Mouse (Mus musculus) cerebellum, adult 2 months (tissue): ENCODE data around the gene Alg9. TPM values are rescaled to one million over a fixed set of nuclear protein-coding genes. Genes with fewer than 3 reads are reported as not detected.

Source experiments
- DNase-seq, 2 experiments: peaks; one replicate each; pipeline ENCODE4 v3.0.0; 2021
- H3K27ac ChIP-seq: fragments of 200-500 bp; 2 replicates; pipeline ENCODE4 v1.5.1; 2012; ENCODE audit warnings: low read length, control low read depth, inconsistent platforms; ENCODE audit not compliant: insufficient read depth
- H3K27me3 ChIP-seq: fragments of 200-500 bp; 2 replicates; pipeline ENCODE4 v1.6.1; 2012; ENCODE audit warnings: inconsistent platforms, mild to moderate bottlenecking, low read length, moderate library complexity; ENCODE audit not compliant: control insufficient read depth, insufficient read depth
- H3K4me1 ChIP-seq: fragments of 200-500 bp; 2 replicates; pipeline ENCODE4 v1.6.1; 2011; ENCODE audit warnings: low read length; ENCODE audit not compliant: control insufficient read depth, insufficient read depth
- H3K4me3 ChIP-seq: fragments of 200-500 bp; replicated peaks from 2 replicates; pipeline ENCODE3; 2011; ENCODE audit warnings: mild to moderate bottlenecking, low read depth, low read length, control low read depth; ENCODE audit not compliant: insufficient read depth
- CTCF ChIP-seq: fragments of 200-500 bp; IDR thresholded peaks from 2 replicates; pipeline ENCODE4 v1.5.1; 2011; ENCODE audit warnings: low read depth, mild to moderate bottlenecking, control low read depth, low read length, moderate library complexity, borderline replicate concordance; ENCODE audit not compliant: insufficient read depth
- POLR2A ChIP-seq: fragments of 200-500 bp; IDR thresholded peaks from 2 replicates; pipeline ENCODE4 v1.6.1; 2011; ENCODE audit warnings: low read length, control low read depth, borderline replicate concordance; ENCODE audit not compliant: insufficient read depth
- WGBS: fragments of 180-500 bp; shearing (Covaris S2); methylation state at CpG from one replicate; pipeline ENCODE4 v1.1.7; 2018; 5-methylcytosine and 5-hydroxymethylcytosine counted together
- polyA plus RNA-seq: library from polyadenylated mRNA; depleted of rRNA; stranded (reverse); fragments of >200 nt; gene quantifications from 2 replicates; pipeline ENCODE4 v1.2.3, GENCODE M21; 2012

The Alg9 gene
- polyA plus RNA-seq, 1 experiment: 22.5 TPM

DNA sequence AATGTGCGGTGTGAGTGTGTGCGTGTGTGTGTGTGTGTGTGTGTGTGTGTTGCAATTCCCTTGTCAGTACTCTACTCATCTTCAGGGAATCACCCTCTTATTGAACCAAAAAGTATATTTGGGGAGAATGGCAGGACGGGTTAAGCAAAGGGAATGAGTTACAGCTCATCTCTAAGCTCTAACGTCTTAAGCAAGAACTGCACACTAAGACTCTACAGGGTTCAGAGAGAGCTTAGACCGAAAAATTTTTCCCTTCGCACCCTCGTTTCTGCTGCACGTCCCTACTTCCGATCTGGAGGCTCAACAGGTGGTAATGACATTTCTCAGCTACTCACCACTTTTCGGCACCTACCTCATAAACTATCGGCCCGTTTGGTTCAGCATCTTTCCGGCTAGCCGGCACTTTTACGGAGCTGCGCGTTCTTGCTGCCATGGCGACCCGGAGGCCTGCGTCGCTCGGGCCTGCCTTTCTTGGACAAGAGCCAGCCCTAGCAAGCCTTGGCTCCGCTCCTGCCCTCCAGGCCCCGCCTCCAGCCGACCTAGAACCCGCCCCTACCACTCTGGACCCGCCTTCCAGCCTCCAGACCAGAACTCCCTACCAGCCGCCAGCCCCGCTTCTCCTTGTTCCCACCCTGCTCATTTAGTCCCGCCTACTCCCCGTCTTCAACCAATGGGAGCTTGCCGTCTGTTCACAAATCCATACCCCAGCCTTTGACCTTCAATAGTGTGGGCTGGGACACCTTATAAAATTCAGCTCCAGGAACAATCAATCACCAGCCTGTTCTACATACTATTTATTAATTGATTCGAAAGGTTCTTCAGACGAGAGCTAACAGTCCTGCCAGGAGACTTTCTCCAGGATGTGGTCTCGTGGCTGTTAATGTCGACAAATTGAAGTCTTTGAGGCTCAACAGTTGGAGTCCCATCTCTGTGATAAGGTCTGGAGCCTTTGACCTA is 35.6 kb upstream of the Alg9 start, which contains the start of gene Dixdc1:
Gene Dixdc1, minus strand, starts transcription at position 604 of the 957 bp plus-strand sequence.
- no peak for TF ChIP-seq POLR2A
- TF ChIP-seq CTCF: no peak
- DNase-seq: peak; percentile 83 to 88
- Histone ChIP-seq H3K27ac (no peak within 1 kb of the TSS), H3K4me1 (no peaks in the 10 kb centered on the region), H3K4me3 (peak within 1 kb of the TSS; percentile 52), H3K27me3 (no peaks in the 10 kb centered on the region)
- 14% methylated on average over 35 of the region's 36 CpGs for WGBS

- no peak for TF ChIP-seq POLR2A
- no peak for TF ChIP-seq CTCF
- WGBS: 89% methylated on average over 14 of the region's 14 CpGs
- no peak overlapping the region for H3K27ac ChIP-seq
- H3K4me3 ChIP-seq: no peak overlapping the region
- H3K4me1 ChIP-seq: no peaks in the 10 kb centered on the region
- no peaks in the 10 kb centered on the region for H3K27me3 ChIP-seq
- no peak for DNase-seq
Observed at GRCm38 (mm10) chr9:50740867-50741784, 33.7 kb upstream of the Alg9 start.

- Histone ChIP-seq H3K27ac (no peak overlapping the region), H3K4me3 (no peak overlapping the region), H3K4me1 (no peaks in the 10 kb centered on the region), H3K27me3 (no peaks in the 10 kb centered on the region)
- no peak for DNase-seq
- 65% methylated on average over 3 of the region's 3 CpGs for WGBS
- no peak for TF ChIP-seq CTCF
Observed at GRCm38 (mm10) chr9:50742261-50742660, 32.6 kb upstream of the Alg9 start.

DNA sequence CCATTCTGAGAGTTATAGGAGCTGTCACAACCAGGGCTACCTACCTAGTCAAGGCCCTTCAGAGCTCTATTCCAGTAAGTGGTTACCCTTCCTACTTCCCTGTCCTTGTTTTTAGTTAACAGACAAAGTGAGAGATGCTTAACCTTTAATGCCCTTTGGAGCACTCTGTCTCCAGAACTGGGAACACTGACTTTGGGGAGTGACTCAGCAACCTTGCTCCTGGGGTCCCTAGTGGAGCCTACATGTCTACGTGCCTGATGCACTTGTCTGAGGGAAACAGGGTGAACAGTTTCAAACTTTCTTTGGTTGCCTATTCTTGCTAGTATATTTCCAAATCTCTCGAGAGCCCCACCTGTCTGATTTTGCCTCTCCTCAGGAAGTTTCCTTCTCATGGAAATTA is 32.1 kb upstream of the Alg9 start:
- H3K4me3 ChIP-seq: no peak overlapping the region
- H3K4me1 ChIP-seq: no peaks in the 10 kb centered on the region
- TF ChIP-seq POLR2A (no peak), CTCF (no peak)
- no peak overlapping the region for H3K27ac ChIP-seq
- DNase-seq: no peak
- no peaks in the 10 kb centered on the region for H3K27me3 ChIP-seq
- WGBS: 76% methylated on average over 2 of the region's 2 CpGs

- peak overlapping the region; percentile 64 for H3K4me3 ChIP-seq
- no peak for TF ChIP-seq POLR2A
- TF ChIP-seq CTCF: no peak
- 27% methylated on average over 7 of the region's 7 CpGs for WGBS
- no peaks in the 10 kb centered on the region for H3K27me3 ChIP-seq
- H3K27ac ChIP-seq: no peak overlapping the region
- DNase-seq: no peak
- no peaks in the 10 kb centered on the region for H3K4me1 ChIP-seq
Observed at GRCm38 (mm10) chr9:50745806-50746205, 29.0 kb upstream of the Alg9 start.

- H3K27me3 ChIP-seq: no peaks in the 10 kb centered on the region
- DNase-seq: peak in 1 of 2 experiments; percentile 56
- peak within 1 kb of the TSS; percentile 64 for H3K4me3 ChIP-seq
- peaks cover under 1% of the 10 kb centered on the region; the same call in 1 of the 2 replicates for H3K4me1 ChIP-seq
- TF ChIP-seq POLR2A: peak; percentile 32; the same call in 1 of the 2 replicates
- TF ChIP-seq CTCF: peak; percentile 20; the same call in 1 of the 2 replicates
- 4% methylated on average over 19 of the region's 19 CpGs for WGBS
- H3K27ac ChIP-seq: peak within 1 kb of the TSS; percentile 37; the same call in 1 of the 2 replicates
Observed at GRCm38 (mm10) chr9:50746214-50746677, 28.6 kb upstream of the Alg9 start, which contains the start of gene 2310030G06Rik. 2310030G06Rik (minus strand) TSS chr9:50746536.

- H3K4me3 ChIP-seq: no peak overlapping the region
- H3K27me3 ChIP-seq: no peaks in the 10 kb centered on the region
- 51% methylated on average over 6 of the region's 6 CpGs for WGBS
- peaks cover 16% of the 10 kb centered on the region for H3K4me1 ChIP-seq
- no peak for TF ChIP-seq POLR2A
- TF ChIP-seq CTCF: no peak
- H3K27ac ChIP-seq: no peak overlapping the region
- DNase-seq: no peak
Observed at GRCm38 (mm10) chr9:50750706-50751105, 24.1 kb upstream of the Alg9 start.
